Mouse (Mus musculus) liver, postnatal 0 days (tissue): Measurements from ENCODE around the gene Nsun7. TPM values are rescaled to one million over a fixed set of nuclear protein-coding genes. Genes with fewer than 3 reads are reported as not detected.

Experiments used
- ATAC-seq: fragments of 200-750 bp; cut with Nextera tagmentation; 2 replicates; pipeline ENCODE4 v1.8.0; 2017; ENCODE audit warnings: mild to moderate bottlenecking, moderate library complexity
- DNase-seq: peaks from one replicate; pipeline ENCODE4 v3.0.0-alpha.2; 2016
- H3K27ac ChIP-seq: fragments of 300-500 bp; sonication (generic); 2 replicates; pipeline ENCODE4 v1.5.1; 2014; ENCODE audit warnings: antibody characterized with exemption, moderate library complexity, mild to moderate bottlenecking, low read depth
- H3K27me3 ChIP-seq: fragments of 300-500 bp; sonication (generic); 2 replicates; pipeline ENCODE4 v1.6.1; 2014; ENCODE audit warnings: low read length, control low read depth, mixed read lengths; ENCODE audit not compliant: insufficient read depth
- H3K36me3 ChIP-seq: fragments of 300-500 bp; sonication (generic); replicated peaks from 2 replicates; pipeline ENCODE4 v1.6.1; 2014; ENCODE audit warnings: mild to moderate bottlenecking, control low read depth, low read length, moderate library complexity, mixed read lengths; ENCODE audit not compliant: insufficient read depth
- H3K4me1 ChIP-seq: fragments of 300-500 bp; sonication (generic); 2 replicates; pipeline ENCODE4 v1.6.1; 2014; ENCODE audit warnings: antibody characterized with exemption, mild to moderate bottlenecking, control low read depth; ENCODE audit not compliant: insufficient read depth
- H3K4me2 ChIP-seq: fragments of 300-500 bp; sonication (generic); 2 replicates; pipeline ENCODE4 v1.6.1; 2014; ENCODE audit warnings: low read depth, mild to moderate bottlenecking, low read length, moderate library complexity, mixed read lengths
- H3K4me3 ChIP-seq: fragments of 300-500 bp; sonication (generic); 2 replicates; pipeline ENCODE4 v1.5.1; 2014; ENCODE audit warnings: low read depth, low read length
- H3K9ac ChIP-seq: fragments of 300-500 bp; sonication (generic); replicated peaks from 2 replicates; pipeline ENCODE4 v1.6.1; 2014; ENCODE audit warnings: mild to moderate bottlenecking, moderate library complexity
- H3K9me3 ChIP-seq: fragments of 300-500 bp; sonication (generic); 2 replicates; pipeline ENCODE4 v1.6.1; 2016; ENCODE audit warnings: mild to moderate bottlenecking, control low read depth, low read length, mixed read lengths
- CTCF ChIP-seq: sonication (generic); IDR thresholded peaks from 2 replicates; pipeline ENCODE4 v1.5.1; 2016; ENCODE audit warnings: antibody characterized with exemption, low read depth
- EP300 ChIP-seq: IDR thresholded peaks from 2 replicates; pipeline ENCODE4 v1.6.1; 2016; ENCODE audit warnings: antibody characterized with exemption, low read depth, mild to moderate bottlenecking
- WGBS: fragments of 180-500 bp; shearing (Covaris S2); extraction: QIAGEN DNeasy Blood & Tissue Kit; methylation state at CpG from one replicate; pipeline ENCODE4 v1.1.7; 2014; ENCODE audit not compliant: insufficient replicate concordance; 5-methylcytosine and 5-hydroxymethylcytosine counted together
- polyA plus RNA-seq: library from polyadenylated mRNA; unstranded; fragments of >200 nt; fragmentation: Nextera tagmentation; extraction: Ambion mirVana; gene quantifications from 2 replicates; pipeline ENCODE4 v1.2.1, GENCODE M21; 2015

Nsun7 gene
- polyA plus RNA-seq, 1 experiment from 2014 or later, result 0.07 TPM

GRCm38 (mm10) chr5:66305511-66305910 is 45.8 kb downstream of the Nsun7 start:
- Histone ChIP-seq H3K4me3 (no peak overlapping the region), H3K4me1 (no peaks in the 10 kb centered on the region), H3K4me2 (no peak overlapping the region), H3K27me3 (no peaks in the 10 kb centered on the region), H3K9me3 (no peaks in the 10 kb centered on the region), H3K9ac (no peak overlapping the region), H3K36me3 (0 out of 2 replicates have a peak, but pooled peaks cover 2% of the 10 kb centered on the region), H3K27ac (no peak overlapping the region)
- DNase-seq (no peak), ATAC-seq (no peak)
- 78% methylated on average over 8 of the region's 8 CpGs for WGBS
- TF ChIP-seq EP300, result no peak
- no peak for TF ChIP-seq CTCF

GRCm38 (mm10) chr5:66310328-66310727 is 50.6 kb downstream of the Nsun7 start:
- Histone ChIP-seq H3K4me3 (no peak overlapping the region), H3K36me3 (no peaks in the 10 kb centered on the region; the same call in 1 of the 2 replicates), H3K4me1 (no peaks in the 10 kb centered on the region), H3K4me2 (no peak overlapping the region), H3K27me3 (no peaks in the 10 kb centered on the region), H3K9me3 (no peaks in the 10 kb centered on the region), H3K27ac (no peak overlapping the region), H3K9ac (no peak overlapping the region)
- TF ChIP-seq CTCF (no peak), EP300 (no peak)
- WGBS, result 65% methylated on average over 7 of the region's 9 CpGs
- DNase-seq (no peak), ATAC-seq (no peak)

- ATAC-seq (no peak), DNase-seq (no peak)
- H3K27ac ChIP-seq, result no peak overlapping the region
These were observed 51.1 kb downstream of the Nsun7 start for GRCm38 (mm10) chr5:66310806-66311205.

GRCm38 (mm10) chr5:66315791-66316190 is 56.1 kb downstream of the Nsun7 start:
- ATAC-seq (no peak), DNase-seq (no peak)
- H3K27me3 ChIP-seq, result no peaks in the 10 kb centered on the region
- WGBS, result 79% methylated on average over 5 of the region's 5 CpGs
- H3K36me3 ChIP-seq, result no peaks in the 10 kb centered on the region; the same call in 1 of the 2 replicates
- H3K9ac ChIP-seq, result no peak overlapping the region
- no peak overlapping the region for H3K4me3 ChIP-seq
- no peaks in the 10 kb centered on the region for H3K4me1 ChIP-seq
- H3K4me2 ChIP-seq, result no peak overlapping the region
- no peak for TF ChIP-seq CTCF
- TF ChIP-seq EP300, result no peak
- H3K9me3 ChIP-seq, result no peaks in the 10 kb centered on the region
- H3K27ac ChIP-seq, result no peak overlapping the region

More at GRCm38 (mm10) chr5:66310806-66311205, 51.1 kb downstream of the Nsun7 start:
- WGBS, result 87% methylated on average over 11 of the region's 11 CpGs
- H3K9ac ChIP-seq, result no peak overlapping the region
- H3K4me2 ChIP-seq, result no peak overlapping the region
- no peaks in the 10 kb centered on the region; the same call in 1 of the 2 replicates for H3K36me3 ChIP-seq
- H3K27me3 ChIP-seq, result no peaks in the 10 kb centered on the region
- no peaks in the 10 kb centered on the region for H3K9me3 ChIP-seq
- no peak for TF ChIP-seq EP300
- no peak for TF ChIP-seq CTCF
- H3K4me1 ChIP-seq, result no peaks in the 10 kb centered on the region
- H3K4me3 ChIP-seq, result no peak overlapping the region

- peak; percentile 76 for DNase-seq
- TF ChIP-seq CTCF (peak; percentile 77), EP300 (no peak)
- no peak overlapping the region for H3K27ac ChIP-seq
- 59% methylated on average over 6 of the region's 6 CpGs for WGBS
- H3K4me1 ChIP-seq, result no peaks in the 10 kb centered on the region
- H3K9ac ChIP-seq, result no peak overlapping the region
- no peaks in the 10 kb centered on the region for H3K36me3 ChIP-seq
- H3K9me3 ChIP-seq, result no peaks in the 10 kb centered on the region
- no peak overlapping the region for H3K4me3 ChIP-seq
- H3K27me3 ChIP-seq, result no peaks in the 10 kb centered on the region
- no peak overlapping the region for H3K4me2 ChIP-seq
- no peak for ATAC-seq
These were observed 59.6 kb downstream of the Nsun7 start for GRCm38 (mm10) chr5:66319341-66319740.

GRCm38 (mm10) chr5:66319827-66320404 is 60.2 kb downstream of the Nsun7 start:
- Histone ChIP-seq H3K9ac (no peak overlapping the region), H3K4me3 (no peak overlapping the region), H3K36me3 (no peaks in the 10 kb centered on the region), H3K9me3 (no peaks in the 10 kb centered on the region), H3K27me3 (no peaks in the 10 kb centered on the region), H3K4me2 (no peak overlapping the region), H3K27ac (no peak overlapping the region), H3K4me1 (no peaks in the 10 kb centered on the region)
- WGBS, result 74% methylated on average over 14 of the region's 14 CpGs
- DNase-seq, result no peak
- no peak for ATAC-seq
- TF ChIP-seq CTCF (no peak), EP300 (no peak)
